Mouse (Mus musculus): ENCODE measurements around the gene BC049762.

BC049762 gene

GRCm38 (mm10) chr11:51262342-51263285 is at the start of gene BC049762:
Gene BC049762, minus strand, starts transcription at chr11:51263046.
- DNase-seq = peak; percentile 99

- DNase-seq = no peak
Measured at GRCm38 (mm10) chr11:51311846-51312245, 49.0 kb upstream of the BC049762 start.

GRCm38 (mm10) chr11:51308306-51308705 is 45.5 kb upstream of the BC049762 start:
- DNase-seq = no peak

- no peak for DNase-seq
Measured at GRCm38 (mm10) chr11:51303981-51304553, 41.2 kb upstream of the BC049762 start.

GRCm38 (mm10) chr11:51302396-51302795 is 39.5 kb upstream of the BC049762 start:
- DNase-seq = no peak

GRCm38 (mm10) chr11:51298691-51299090 is 35.8 kb upstream of the BC049762 start:
- no peak for DNase-seq

- DNase-seq = no peak
Measured at GRCm38 (mm10) chr11:51295742-51296141, 32.9 kb upstream of the BC049762 start.

GRCm38 (mm10) chr11:51293956-51294530 is 31.2 kb upstream of the BC049762 start:
- DNase-seq = no peak

- DNase-seq = peak in 1 of 2 experiments; percentile 18
Measured at GRCm38 (mm10) chr11:51290066-51290955, 27.5 kb upstream of the BC049762 start.

GRCm38 (mm10) chr11:51289564-51290041 is 26.8 kb upstream of the BC049762 start, which contains the start of gene Col23a1:
Gene Col23a1, plus strand, starts transcription at chr11:51289920.
- DNase-seq = peak; percentile 32 to 51

GRCm38 (mm10) chr11:51274418-51274817 is 11.6 kb upstream of the BC049762 start:
- no peak for DNase-seq

GRCm38 (mm10) chr11:51265326-51265725 is 2.5 kb upstream of the BC049762 start:
- peak; percentile 37 to 64 for DNase-seq

- no peak for DNase-seq
Measured at GRCm38 (mm10) chr11:51264352-51264751, 1.5 kb upstream of the BC049762 start.

GRCm38 (mm10) chr11:51263286-51263831 is 513 bp upstream of the BC049762 start:
- peak; percentile 59 to 78 for DNase-seq

- DNase-seq = no peak
Measured at GRCm38 (mm10) chr11:51261680-51262219, 1.1 kb downstream of the BC049762 start, which contains the start of gene Clk4. Gene Clk4, plus strand, starts transcription at chr11:51261730.

- DNase-seq = no peak
Measured at GRCm38 (mm10) chr11:51257006-51257405, 5.8 kb downstream of the BC049762 start.

- DNase-seq = no peak
Measured at GRCm38 (mm10) chr11:51242897-51243296, 19.9 kb downstream of the BC049762 start.

- no peak for DNase-seq
Measured at GRCm38 (mm10) chr11:51234626-51235025, 28.2 kb downstream of the BC049762 start.

- DNase-seq = no peak
Measured at GRCm38 (mm10) chr11:51227104-51227503, 35.7 kb downstream of the BC049762 start.

- no peak for DNase-seq
Measured at GRCm38 (mm10) chr11:51220308-51220707, 42.5 kb downstream of the BC049762 start, which contains the start of gene Gm12569. Gene Gm12569, plus strand, starts transcription at chr11:51220473.

GRCm38 (mm10) chr11:51219396-51219980 is 43.4 kb downstream of the BC049762 start:
- DNase-seq = no peak
